Mouse (Mus musculus) stomach, postnatal 0 days (tissue): ENCODE data around the gene Coq9. TPM values are rescaled to one million over a fixed set of nuclear protein-coding genes. Genes with fewer than 3 reads are reported as not detected.
"Not testable (repeated sequence)": the region's sequence is repeated elsewhere in the genome, so short reads cannot be mapped to it uniquely, and the experiment has no call there.

ENCODE experiments used
- ATAC-seq: fragments of 200-750 bp; cut with Nextera tagmentation; 2 replicates; pipeline ENCODE4 v1.8.0; 2017; ENCODE audit not compliant: low FRiP score, low TSS enrichment
- DNase-seq: peaks from one replicate; pipeline ENCODE4 v3.0.0-alpha.2; 2016; ENCODE audit warnings: low spot score
- H3K27ac ChIP-seq: fragments of 300-500 bp; sonication (generic); replicated peaks from 2 replicates; pipeline ENCODE4 v1.5.1; 2014; ENCODE audit warnings: mild to moderate bottlenecking, control low read depth
- H3K27me3 ChIP-seq: fragments of 300-500 bp; sonication (generic); 2 replicates; pipeline ENCODE4 v1.6.1; 2014; ENCODE audit warnings: low read length; ENCODE audit not compliant: control insufficient read depth, insufficient read depth
- H3K36me3 ChIP-seq: fragments of 300-500 bp; sonication (generic); 2 replicates; pipeline ENCODE4 v1.6.1; 2014; ENCODE audit warnings: low read length, mixed read lengths; ENCODE audit not compliant: control insufficient read depth, insufficient read depth
- H3K4me1 ChIP-seq: fragments of 300-500 bp; sonication (generic); replicated peaks from 2 replicates; pipeline ENCODE4 v1.6.1; 2014; ENCODE audit warnings: antibody characterized with exemption; ENCODE audit not compliant: control insufficient read depth, insufficient read depth
- H3K4me2 ChIP-seq: fragments of 300-500 bp; sonication (generic); replicated peaks from 2 replicates; pipeline ENCODE4 v1.6.1; 2014; ENCODE audit warnings: low read depth, mild to moderate bottlenecking, control low read depth, moderate library complexity
- H3K4me3 ChIP-seq: fragments of 300-500 bp; sonication (generic); 2 replicates; pipeline ENCODE4 v1.5.1; 2014; ENCODE audit warnings: low read depth, low read length, control low read depth
- H3K9ac ChIP-seq: fragments of 300-500 bp; sonication (generic); 2 replicates; pipeline ENCODE4 v1.6.1; 2014; ENCODE audit warnings: mild to moderate bottlenecking, low read length, control low read depth, mixed read lengths
- H3K9me3 ChIP-seq: fragments of 300-500 bp; sonication (generic); 2 replicates; pipeline ENCODE4 v1.6.1; 2016; ENCODE audit warnings: low read length; ENCODE audit not compliant: control insufficient read depth
- CTCF ChIP-seq: IDR thresholded peaks from 2 replicates; pipeline ENCODE4 v1.5.1; 2016; ENCODE audit warnings: antibody characterized with exemption, low read depth, mild to moderate bottlenecking, moderate library complexity
- EP300 ChIP-seq: optimal IDR thresholded peaks from 2 replicates; pipeline ENCODE3; 2016; ENCODE audit warnings: antibody characterized with exemption
- WGBS: fragments of 180-500 bp; shearing (Covaris S2); extraction: QIAGEN DNeasy Blood & Tissue Kit; methylation state at CpG from one replicate; pipeline ENCODE4 v1.1.7; 2014; 5-methylcytosine and 5-hydroxymethylcytosine counted together
- polyA plus RNA-seq: library from polyadenylated mRNA; unstranded; fragments of >200 nt; fragmentation: Nextera tagmentation; extraction: Ambion mirVana; gene quantifications from 2 replicates; pipeline ENCODE4 v1.2.1, GENCODE M21; 2015

The Coq9 gene
- polyA plus RNA-seq, 1 experiment from 2014 or later = 62.3 TPM

DNA sequence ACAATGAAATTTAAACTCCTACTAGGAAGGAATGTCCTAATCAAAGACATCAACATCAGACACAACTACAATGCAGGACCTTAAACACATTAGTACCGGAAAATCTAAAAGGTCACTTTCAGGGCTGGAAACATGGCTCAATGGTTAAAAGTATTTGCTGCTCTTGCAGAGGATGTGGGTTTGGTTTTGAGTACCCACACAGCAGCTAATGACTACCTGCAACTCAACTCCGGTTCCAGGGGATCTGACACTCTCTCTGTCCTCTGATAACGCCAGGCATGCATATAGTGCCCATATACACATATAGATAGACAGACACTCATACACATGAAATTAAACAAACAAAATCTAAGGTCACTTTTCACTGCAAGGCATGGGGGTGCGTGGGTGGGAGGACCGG, 11.9 kb upstream of the Coq9 start:
- 95% methylated on average over 5 of the region's 5 CpGs for WGBS
- no peak for TF ChIP-seq CTCF
- no peak for TF ChIP-seq EP300
- no peak overlapping the region for H3K9ac ChIP-seq
- DNase-seq (no peak), ATAC-seq (no peak)
- no peak overlapping the region for H3K4me3 ChIP-seq
- no peaks in the 10 kb centered on the region for H3K4me1 ChIP-seq
- H3K4me2 ChIP-seq = no peak overlapping the region
- H3K9me3 ChIP-seq = no peaks in the 10 kb centered on the region
- no peak overlapping the region for H3K27ac ChIP-seq
- H3K36me3 ChIP-seq = peaks cover 20% of the 10 kb centered on the region
- H3K27me3 ChIP-seq = no peaks in the 10 kb centered on the region

DNA sequence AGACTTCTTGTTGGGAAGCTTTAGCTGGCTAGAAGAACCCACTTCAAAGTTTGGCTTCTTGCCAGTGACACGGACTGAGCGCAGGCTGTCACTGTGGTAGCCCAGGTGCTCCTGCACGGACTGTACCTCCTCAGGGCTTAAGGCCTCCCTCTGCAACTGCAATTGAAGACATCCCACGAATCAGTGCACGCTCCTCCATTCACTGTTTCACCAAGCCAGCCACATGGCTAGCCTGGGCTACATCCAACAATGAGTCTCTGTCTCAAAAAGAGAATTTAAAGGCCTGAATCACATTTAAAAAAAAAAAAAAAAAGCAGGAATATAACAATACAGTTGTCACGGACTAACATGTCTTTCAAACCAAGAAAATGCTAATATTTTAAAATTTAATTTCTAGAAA, 9.8 kb upstream of the Coq9 start:
- H3K4me3 ChIP-seq = no peak overlapping the region
- ATAC-seq (no peak), DNase-seq (no peak)
- H3K27me3 ChIP-seq = no peaks in the 10 kb centered on the region
- H3K4me2 ChIP-seq = no peak overlapping the region
- no peak overlapping the region for H3K27ac ChIP-seq
- H3K9ac ChIP-seq = no peak overlapping the region
- H3K36me3 ChIP-seq = peaks cover 22% of the 10 kb centered on the region
- H3K9me3 ChIP-seq = no peaks in the 10 kb centered on the region
- H3K4me1 ChIP-seq = no peaks in the 10 kb centered on the region
- TF ChIP-seq EP300 (no peak), CTCF (no peak)
- WGBS = 83% methylated on average over 6 of the region's 6 CpGs

DNA sequence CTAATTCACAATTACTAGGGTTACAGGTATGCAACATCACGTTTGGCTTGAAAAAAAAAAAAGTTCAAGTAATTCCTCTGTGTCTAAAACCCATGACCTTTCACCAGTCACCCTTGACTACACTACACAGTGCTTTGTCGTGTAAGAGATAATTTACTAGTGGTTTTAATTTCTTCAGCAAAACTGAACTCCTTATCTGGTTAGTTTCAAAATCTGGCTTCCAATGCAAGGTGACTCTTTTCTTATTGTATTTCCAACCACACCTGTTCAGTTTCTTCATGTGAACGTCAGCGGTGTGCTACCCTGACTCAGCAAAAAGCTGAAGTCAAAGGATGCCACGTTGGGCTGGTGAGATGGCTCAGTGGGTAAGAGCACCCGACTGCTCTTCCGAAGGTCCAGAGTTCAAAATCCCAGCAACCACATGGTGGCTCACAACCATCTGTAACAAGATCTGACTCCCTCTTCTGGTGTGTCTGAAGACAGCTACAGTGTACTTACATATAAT, 4.2 kb upstream of the Coq9 start:
- not testable (repeated sequence) for DNase-seq, H3K4me1 ChIP-seq, H3K9ac ChIP-seq, H3K27me3 ChIP-seq, H3K9me3 ChIP-seq, ATAC-seq, H3K4me2 ChIP-seq, H3K4me3 ChIP-seq, H3K36me3 ChIP-seq, H3K27ac ChIP-seq
- WGBS = 60% methylated on average over 7 of the region's 7 CpGs

DNA sequence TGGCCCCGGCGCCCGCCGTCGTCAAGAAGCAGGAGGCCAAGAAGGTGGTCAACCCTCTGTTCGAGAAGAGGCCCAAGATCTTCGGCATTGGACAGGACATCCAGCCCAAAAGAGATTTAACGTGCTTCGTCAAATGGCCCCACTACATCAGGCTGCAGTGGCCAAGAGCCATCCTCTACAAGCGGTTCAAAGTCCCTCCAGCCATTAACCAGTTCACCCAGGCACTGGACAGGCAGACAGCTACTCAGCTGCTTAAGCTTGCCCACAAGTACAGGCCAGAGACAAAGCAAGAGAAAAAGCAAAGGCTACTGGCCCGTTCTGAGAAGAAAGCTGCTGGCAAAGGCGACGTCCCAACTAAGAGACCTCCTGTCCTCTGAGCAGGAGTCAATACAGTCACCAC, 2.4 kb upstream of the Coq9 start:
- not testable (repeated sequence) for H3K9ac ChIP-seq, H3K9me3 ChIP-seq, ATAC-seq, H3K27ac ChIP-seq, H3K27me3 ChIP-seq, H3K4me2 ChIP-seq, H3K36me3 ChIP-seq, H3K4me1 ChIP-seq, H3K4me3 ChIP-seq, DNase-seq
- 96% methylated on average over 13 of the region's 13 CpGs for WGBS

DNA sequence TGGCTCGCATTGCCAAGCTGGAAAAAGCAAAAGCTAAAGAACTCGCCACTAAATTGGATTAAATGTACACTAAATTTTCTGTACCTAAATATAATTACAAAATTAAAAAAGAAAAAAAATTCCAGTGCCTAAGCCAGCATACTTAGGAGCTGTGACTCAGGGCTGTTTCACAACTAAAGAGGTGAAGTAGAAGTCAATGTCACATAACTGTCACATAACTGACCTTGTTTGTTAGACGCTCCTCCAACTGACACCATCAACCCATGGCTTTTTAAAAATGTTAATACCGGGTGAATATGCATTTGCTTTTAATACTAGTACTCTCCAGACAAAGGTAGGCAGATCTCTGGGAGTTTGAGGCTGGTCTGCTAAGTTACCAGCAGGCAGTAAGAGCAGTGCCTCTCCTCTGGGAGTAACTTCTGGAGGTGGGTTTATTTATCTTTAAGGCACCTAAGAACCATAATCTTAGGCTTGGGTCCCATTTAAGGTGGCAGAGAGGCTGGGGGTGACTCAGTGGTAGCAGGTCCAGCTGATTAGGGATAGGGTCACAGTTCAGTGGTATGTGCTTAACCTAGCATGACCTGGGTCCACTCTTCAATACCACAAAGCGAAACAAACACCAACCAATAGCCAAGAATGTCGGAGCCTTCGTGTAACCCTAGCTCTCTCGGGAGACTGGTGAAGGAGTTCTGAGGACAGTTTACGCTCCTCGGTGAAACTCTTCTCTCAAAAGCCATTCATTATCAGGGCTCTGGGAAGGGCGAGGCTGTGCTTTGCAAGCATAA, 1.5 kb upstream of the Coq9 start:
- Histone ChIP-seq H3K9me3 (no peaks in the 10 kb centered on the region), H3K4me2 (peak overlapping the region; percentile 82), H3K36me3 (peaks cover 3% of the 10 kb centered on the region; the same call in 1 of the 2 replicates), H3K4me3 (peak overlapping the region; percentile 89; the same call in 1 of the 2 replicates), H3K27me3 (no peaks in the 10 kb centered on the region), H3K27ac (0 out of 2 replicates have a peak overlapping the region, but pooled peaks have one; percentile 8), H3K4me1 (no peaks in the 10 kb centered on the region), H3K9ac (peak overlapping the region; percentile 38; the same call in 1 of the 2 replicates)
- DNase-seq (no peak), ATAC-seq (no peak)
- TF ChIP-seq EP300 = no peak
- no peak for TF ChIP-seq CTCF
- WGBS = 51% methylated on average over 11 of the region's 11 CpGs

DNA sequence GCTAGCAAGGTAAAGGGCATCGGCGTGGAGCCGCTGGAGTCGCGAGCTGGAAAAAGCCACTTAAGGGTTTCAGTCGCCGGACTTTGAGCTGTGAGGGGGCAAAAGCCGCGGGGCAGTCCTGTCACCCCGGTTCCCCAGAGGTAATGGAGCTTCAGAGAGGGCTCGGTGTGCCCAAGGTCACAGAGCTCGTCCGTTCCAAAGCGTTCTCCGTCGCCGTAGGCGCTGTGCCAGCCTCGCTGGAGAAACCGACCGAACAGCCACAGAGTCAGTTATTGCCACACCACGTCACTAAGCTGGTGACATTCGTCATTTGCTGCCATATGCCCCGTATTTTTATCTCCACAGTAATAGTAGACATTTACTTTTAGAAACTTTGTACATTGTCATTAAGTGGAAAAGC, 479 bp downstream of the Coq9 start:
- Histone ChIP-seq H3K27ac (peak overlapping the region; percentile 97), H3K9ac (peak overlapping the region; percentile 95), H3K4me3 (peak overlapping the region; percentile 89), H3K4me1 (no peaks in the 10 kb centered on the region), H3K4me2 (peak overlapping the region; percentile 82), H3K9me3 (no peaks in the 10 kb centered on the region), H3K27me3 (no peaks in the 10 kb centered on the region), H3K36me3 (no peaks in the 10 kb centered on the region; the same call in 1 of the 2 replicates)
- peak; percentile 63 for ATAC-seq
- DNase-seq = peak; percentile 79
- TF ChIP-seq EP300 = no peak
- no peak for TF ChIP-seq CTCF
- 0% methylated on average over 24 of the region's 24 CpGs for WGBS
